Mouse (Mus musculus) embryonic fibroblast, embryonic 13.5 days (primary cell): ENCODE data around the gene Ccnb1. TPM values are rescaled to one million over a fixed set of nuclear protein-coding genes. Genes with fewer than 3 reads are reported as not detected.
"Not testable (repeated sequence)": the region's sequence is repeated elsewhere in the genome, so short reads cannot be mapped to it uniquely, and the experiment has no call there.

Experiments used
- H3K27ac ChIP-seq: 2 replicates; pipeline ENCODE4 v1.5.1; 2012; ENCODE audit warnings: low read length, control low read depth, inconsistent platforms; ENCODE audit not compliant: insufficient read depth
- H3K4me1 ChIP-seq: 2 replicates; pipeline ENCODE4 v1.6.1; 2011; ENCODE audit warnings: low read length; ENCODE audit not compliant: control insufficient read depth, insufficient read depth
- H3K4me3 ChIP-seq: 2 replicates; pipeline ENCODE4 v1.5.1; 2011; ENCODE audit warnings: mild to moderate bottlenecking, control low read depth, low read length; ENCODE audit not compliant: insufficient read depth
- CTCF ChIP-seq: IDR thresholded peaks from 2 replicates; pipeline ENCODE4 v1.5.1; 2011; ENCODE audit warnings: mild to moderate bottlenecking, control low read depth, low read length, moderate library complexity, borderline replicate concordance; ENCODE audit not compliant: insufficient read depth
- POLR2A ChIP-seq: IDR thresholded peaks from 2 replicates; pipeline ENCODE4 v1.6.1; 2011; ENCODE audit warnings: low read depth, mild to moderate bottlenecking, control low read depth, low read length, moderate library complexity
- polyA plus RNA-seq: library from polyadenylated mRNA; stranded (reverse); fragments of >200 nt; gene quantifications from 2 replicates; pipeline ENCODE4 v1.2.4, GENCODE M21; 2011; ENCODE audit warnings: low read depth; ENCODE audit not compliant: missing spikeins, insufficient read length

The Ccnb1 gene
- polyA plus RNA-seq, 1 experiment, result 103 TPM

DNA sequence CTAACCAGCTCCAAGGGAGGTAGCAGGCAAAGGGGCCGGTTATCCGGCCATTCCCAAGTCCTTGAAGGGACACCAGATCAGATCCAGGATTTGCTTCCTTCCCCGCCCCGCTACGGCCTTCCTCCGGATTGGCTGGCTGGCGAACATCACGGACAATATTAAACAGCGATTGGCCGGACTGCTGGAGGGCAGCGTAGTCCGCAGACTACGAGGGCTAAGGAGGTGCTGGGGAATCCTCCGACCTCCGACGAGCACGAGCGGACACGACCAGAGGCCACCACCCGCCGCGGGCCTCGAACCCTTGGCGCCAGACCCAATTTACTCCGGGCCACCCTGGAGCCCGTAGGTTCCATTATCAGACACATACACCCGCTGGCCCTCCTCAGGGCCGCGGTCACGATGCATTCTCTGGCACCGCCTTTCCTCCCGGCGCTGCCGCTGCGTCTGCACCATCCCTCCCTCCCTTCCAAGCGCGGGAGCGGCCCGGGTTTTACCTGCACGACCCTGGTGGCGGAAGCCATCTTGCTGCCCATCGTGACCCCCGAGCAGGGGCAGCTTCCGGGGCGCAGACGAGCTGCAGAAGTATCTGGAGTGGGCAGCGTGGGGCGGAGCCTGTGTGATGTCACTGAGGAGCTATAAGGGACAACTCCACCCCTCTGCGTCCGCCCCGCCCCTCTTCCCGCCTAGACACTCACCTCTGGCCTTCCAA is 42.2 kb downstream of the Ccnb1 start, which contains the start of gene Mrps36:
Gene Mrps36 (minus strand): TSS at position 624 of the 709 bp plus-strand sequence.
- Histone ChIP-seq H3K27ac (peak within 1 kb of the TSS; percentile 85), H3K4me1 (0 out of 2 replicates have a peak, but pooled peaks cover 8% of the 10 kb centered on the region), H3K4me3 (peak within 1 kb of the TSS; percentile 83)
- no peak for TF ChIP-seq CTCF
- peak; percentile 52 for TF ChIP-seq POLR2A

DNA sequence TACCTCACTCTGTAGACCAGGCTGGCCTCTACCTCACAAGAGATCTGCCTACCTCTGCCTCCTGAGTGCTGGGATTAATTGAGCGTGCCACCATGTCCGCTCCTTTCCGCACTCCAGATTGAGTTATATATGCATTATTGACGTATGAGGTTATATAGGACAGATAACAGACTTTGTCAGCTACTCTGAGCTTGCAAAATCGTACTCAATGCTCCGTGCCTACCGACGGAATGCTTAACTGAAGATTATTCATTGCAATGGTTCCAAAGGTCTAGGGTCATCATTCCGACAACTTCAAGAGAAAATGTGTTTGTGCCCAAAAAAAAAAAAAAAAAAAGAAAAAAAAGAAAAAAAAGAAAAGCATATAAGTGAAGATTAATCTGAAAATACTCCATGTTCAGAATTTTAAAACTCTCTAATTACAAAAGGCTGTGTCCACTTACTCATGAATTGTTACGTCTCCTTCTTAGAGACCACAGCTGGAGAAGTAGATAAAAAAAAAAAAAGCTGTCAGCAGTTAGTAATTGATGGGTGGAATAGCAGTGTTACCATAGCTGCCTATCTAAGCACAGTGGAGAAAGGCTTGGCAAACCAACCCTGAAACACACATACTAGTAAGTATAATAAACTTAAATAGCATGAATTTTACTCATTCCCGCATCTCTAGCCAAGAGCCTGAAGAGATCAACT is 42.9 kb downstream of the Ccnb1 start:
- peak overlapping the region; percentile 83 for H3K4me3 ChIP-seq
- 0 out of 2 replicates have a peak, but pooled peaks cover 8% of the 10 kb centered on the region for H3K4me1 ChIP-seq
- H3K27ac ChIP-seq, result 0 out of 2 replicates have a peak overlapping the region, but pooled peaks have one; percentile 37
- no peak; the same call in 1 of the 2 replicates for TF ChIP-seq POLR2A
- TF ChIP-seq CTCF, result no peak

DNA sequence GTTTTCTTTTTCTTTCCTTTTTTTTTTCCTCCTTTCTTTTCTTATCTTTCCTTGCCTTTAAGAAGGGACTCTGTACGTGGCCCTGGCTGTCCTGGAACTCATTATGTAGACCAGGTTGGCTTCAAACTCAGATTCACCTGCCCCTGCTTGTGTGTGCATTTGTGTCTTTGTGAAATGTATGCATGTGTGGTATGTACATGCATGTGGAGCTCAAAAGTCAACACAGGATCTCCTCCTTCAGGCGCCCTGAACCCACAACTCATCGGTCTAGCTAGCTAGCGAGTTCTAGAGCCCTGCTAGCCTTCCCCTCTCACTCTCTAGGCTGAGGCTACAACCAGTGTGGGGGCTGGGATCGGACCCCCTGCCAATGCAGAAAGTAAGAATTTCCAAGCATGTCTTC is 43.5 kb downstream of the Ccnb1 start:
- H3K4me1 ChIP-seq, result 0 out of 2 replicates have a peak, but pooled peaks cover 8% of the 10 kb centered on the region
- no peak overlapping the region for H3K27ac ChIP-seq
- TF ChIP-seq CTCF, result no peak
- H3K4me3 ChIP-seq, result no peak overlapping the region

DNA sequence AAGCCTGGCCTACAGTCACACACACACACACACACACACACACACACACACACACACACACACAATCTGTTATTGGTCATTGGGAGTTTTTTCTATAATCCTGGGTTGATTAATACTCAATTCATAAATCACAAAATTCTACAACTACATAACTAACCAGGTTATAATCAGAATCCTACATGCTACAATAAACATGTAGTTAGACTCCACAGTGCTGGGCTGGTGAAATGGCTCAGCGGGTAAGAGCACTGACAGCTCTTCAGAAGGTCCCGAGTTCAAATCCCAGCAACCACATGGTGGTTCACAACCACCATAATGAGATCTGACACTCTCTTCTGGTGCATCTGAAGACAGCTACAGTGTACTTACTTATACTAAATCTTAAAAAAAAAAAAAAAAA is 53.6 kb downstream of the Ccnb1 start:
- Histone ChIP-seq H3K4me3 (no peak overlapping the region), H3K4me1 (peaks cover 7% of the 10 kb centered on the region), H3K27ac (no peak overlapping the region)
- TF ChIP-seq POLR2A (no peak), CTCF (no peak)

DNA sequence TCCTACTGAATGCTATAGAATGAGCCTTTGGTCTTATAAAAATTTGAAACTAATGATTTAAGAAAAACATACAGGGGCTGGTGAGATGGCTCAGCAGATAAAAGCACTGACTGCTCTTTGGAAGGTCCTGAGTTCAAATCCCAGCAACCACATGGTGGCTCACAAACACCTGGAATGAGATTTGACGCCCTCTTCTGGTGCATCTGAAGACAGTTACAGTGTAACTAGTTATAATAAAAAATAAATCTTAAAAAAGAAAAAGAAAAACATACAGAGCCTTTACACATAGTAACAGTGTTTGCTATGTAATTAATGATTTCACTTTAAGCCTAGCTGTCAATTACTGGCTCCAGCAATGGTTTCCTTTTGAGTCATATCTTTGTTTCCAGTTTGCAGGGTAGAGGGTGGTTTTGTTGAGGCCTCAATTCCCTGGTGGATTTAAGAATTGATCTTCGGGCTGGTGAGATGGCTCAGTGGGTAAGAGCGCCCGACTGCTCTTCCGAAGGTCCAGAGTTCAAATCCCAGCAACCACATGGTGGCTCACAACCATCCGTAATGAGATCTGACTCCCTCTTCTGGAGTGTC is 54.8 kb downstream of the Ccnb1 start:
- not testable (repeated sequence) for H3K4me3 ChIP-seq, H3K4me1 ChIP-seq, H3K27ac ChIP-seq

DNA sequence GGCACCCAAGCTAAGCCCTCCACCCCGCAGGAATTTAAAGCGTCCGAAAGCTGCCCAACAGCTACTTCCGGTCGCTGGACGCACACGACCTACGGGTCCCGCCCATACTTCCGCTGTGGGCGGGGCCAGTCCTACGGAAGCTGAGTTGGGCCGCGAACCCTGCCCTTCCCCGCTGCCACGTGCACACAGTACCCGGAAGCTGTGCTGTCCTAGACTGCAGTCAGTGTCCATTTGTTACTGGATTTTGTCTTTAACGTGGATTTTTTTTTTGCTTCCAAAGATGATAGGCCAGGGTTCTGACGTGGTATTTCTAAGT is 55.6 kb downstream of the Ccnb1 start, which contains the start of gene Cdk7:
Gene Cdk7 (minus strand): TSS at position 79 of the 316 bp plus-strand sequence.
- TF ChIP-seq CTCF (no peak), POLR2A (peak; percentile 6; the same call in 1 of the 2 replicates)
- Histone ChIP-seq H3K27ac (peak within 1 kb of the TSS; percentile 95), H3K4me1 (peaks cover 9% of the 10 kb centered on the region), H3K4me3 (peak within 1 kb of the TSS; percentile 93)

DNA sequence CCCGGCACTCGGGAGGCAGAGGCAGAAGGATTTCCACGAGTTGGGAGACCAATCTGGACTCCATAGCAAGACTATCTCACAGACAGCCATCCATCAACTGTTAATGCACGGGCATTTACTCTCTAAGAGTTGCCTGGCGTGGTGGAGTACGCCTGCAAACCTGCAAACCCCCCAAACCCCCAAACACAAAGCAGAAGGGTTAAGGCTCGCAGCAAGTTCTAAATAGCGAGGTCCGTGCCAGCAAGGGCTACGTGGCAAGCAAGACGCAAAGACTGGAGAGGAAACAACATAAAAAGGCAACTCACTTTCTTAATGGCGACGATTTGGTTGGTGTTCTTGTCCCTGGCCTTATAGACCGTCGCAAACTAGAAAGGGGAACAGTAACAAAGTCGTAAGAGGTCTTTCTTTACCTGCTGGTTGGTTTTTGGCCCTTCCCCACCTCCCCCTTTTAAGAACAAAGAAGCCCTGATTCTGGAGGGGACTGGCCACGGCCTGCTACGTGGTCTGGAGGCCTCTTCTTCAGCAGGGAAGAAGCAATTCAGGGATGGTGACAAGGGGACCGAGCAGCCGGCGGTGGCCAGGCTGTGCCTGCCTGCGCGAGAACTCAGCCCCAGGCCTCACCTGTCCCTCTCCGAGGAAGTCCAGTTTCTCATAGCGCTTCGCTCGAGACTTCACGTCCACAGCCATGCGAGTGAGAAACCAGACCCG is 56.1 kb downstream of the Ccnb1 start:
- Histone ChIP-seq H3K4me1 (peaks cover 9% of the 10 kb centered on the region), H3K27ac (peak overlapping the region; percentile 95), H3K4me3 (peak overlapping the region; percentile 93)
- TF ChIP-seq CTCF (no peak), POLR2A (peak; percentile 81; the same call in 1 of the 2 replicates)

Other genes with a start within 250 kb of the Ccnb1 start
- not detected in 2 replicates for gene Ocln, start 233.9 kb downstream of the Ccnb1 start, polyA plus RNA-seq
- 0.17 TPM in 1 of 2 replicates, not detected in the other for gene Marveld2, start 169.6 kb downstream of the Ccnb1 start, polyA plus RNA-seq
- 209 and 222 TPM in 2 replicates for gene Ak6, start 135.6 kb downstream of the Ccnb1 start, polyA plus RNA-seq
- 21.9 and 22.0 TPM in 2 replicates for gene Rad17, start 135.5 kb downstream of the Ccnb1 start, polyA plus RNA-seq
- gene Taf9, start 135.0 kb downstream of the Ccnb1 start, polyA plus RNA-seq, result 3.9 and 6.2 TPM in 2 replicates
- 1.4 and 2.3 TPM in 2 replicates for gene Ccdc125, start 116.9 kb downstream of the Ccnb1 start, polyA plus RNA-seq
- gene Cdk7, start 55.6 kb downstream of the Ccnb1 start, polyA plus RNA-seq, result 81.4 and 82.4 TPM in 2 replicates
- 62.8 and 64.2 TPM in 2 replicates for gene Mrps36, start 41.9 kb downstream of the Ccnb1 start, polyA plus RNA-seq
- gene Cenph, start 10.7 kb downstream of the Ccnb1 start, polyA plus RNA-seq, result 17.4 and 20.9 TPM in 2 replicates
- gene Slc30a5, start 46.9 kb upstream of the Ccnb1 start, polyA plus RNA-seq, result 54.5 and 58.8 TPM in 2 replicates